Mouse (Mus musculus): Measurements from ENCODE around the gene Tbcc. TPM values are rescaled to one million over a fixed set of nuclear protein-coding genes. Genes with fewer than 3 reads are reported as not detected.

The Tbcc gene
- total and polyA plus RNA-seq, 3 experiments = 7.5 to 20.0 (median 18.6) TPM

DNA sequence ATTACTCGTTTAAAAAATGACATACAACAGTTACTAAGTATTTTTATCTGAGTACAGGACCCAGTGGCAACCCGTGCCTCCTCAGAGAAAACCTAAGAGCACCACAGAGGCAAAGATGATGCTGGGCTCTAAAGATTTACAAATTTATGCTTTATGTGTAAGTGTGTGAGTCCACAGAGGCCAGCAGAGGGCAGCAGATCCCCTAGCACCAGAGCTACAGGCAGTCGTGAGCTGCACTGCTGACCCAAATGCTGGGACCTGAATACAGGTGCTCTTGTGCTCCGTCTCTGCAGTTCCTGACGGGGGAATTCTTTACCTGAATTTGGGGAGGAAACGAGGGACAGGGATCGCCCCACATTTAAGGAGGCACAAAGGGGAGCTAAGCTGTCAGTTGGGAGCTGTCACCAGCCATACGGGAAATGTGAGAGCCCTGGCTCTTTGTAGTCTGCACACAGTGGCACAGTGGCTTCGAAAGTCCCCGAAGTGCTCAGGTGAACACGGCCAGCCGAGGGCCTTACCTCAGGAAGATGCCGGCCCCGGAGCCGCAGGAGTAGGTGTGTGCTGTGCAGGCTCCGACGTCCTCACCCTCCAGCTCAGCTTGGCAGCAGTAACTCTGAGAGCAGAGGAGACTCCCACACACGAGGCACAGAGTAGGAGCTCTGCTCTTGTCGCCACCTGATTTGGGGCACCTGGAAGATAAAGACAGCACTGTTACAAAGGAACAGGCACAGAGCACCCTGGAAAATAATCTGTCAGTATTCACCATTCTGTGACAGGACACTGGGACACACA is 43.3 kb downstream of the Tbcc start:
- Histone ChIP-seq H3K36me3 (replicated peaks) (peaks cover 99% of the 10 kb centered on the region), H3K4me1 (ENCODE audit: insufficient read depth, low read depth, low read length) (peaks cover 6% of the 10 kb centered on the region), H3K4me3 (ENCODE audit: low read depth, low read length) (no peak overlapping the region), H3K9me3 (replicated peaks) (no peaks in the 10 kb centered on the region), H3K27me3 (ENCODE audit: insufficient read depth, low read length) (no peaks in the 10 kb centered on the region)
- DNase-seq (ENCODE audit: low spot score) (peak; percentile 37), ATAC-seq (ENCODE audit: extremely low read depth, insufficient number of reproducible peaks, low FRiP score, poor library complexity, severe bottlenecking) (no peak)
- TF ChIP-seq GATA2 (IDR thresholded peaks at IDR 0.05; ENCODE audit: borderline replicate concordance, low read depth, low read length) = no peak
- TF ChIP-seq CTCF (IDR thresholded peaks at IDR 0.05; ENCODE audit: low read depth, low read length) = peak; percentile 72

- Histone ChIP-seq H3K4me1 (ENCODE audit: insufficient read depth, low read depth, low read length) (no peaks in the 10 kb centered on the region; the same call in 1 of the 2 replicates), H3K4me3 (ENCODE audit: low read depth, low read length) (no peak overlapping the region), H3K27me3 (ENCODE audit: insufficient read depth, low read length) (no peaks in the 10 kb centered on the region), H3K36me3 (replicated peaks) (peaks cover 99% of the 10 kb centered on the region), H3K9me3 (replicated peaks) (no peaks in the 10 kb centered on the region)
- TF ChIP-seq GATA2 (IDR thresholded peaks at IDR 0.05; ENCODE audit: borderline replicate concordance, low read depth, low read length) = no peak
- TF ChIP-seq CTCF (IDR thresholded peaks at IDR 0.05; ENCODE audit: low read depth, low read length) = no peak
- no peak for TF ChIP-seq GATA1 (IDR thresholded peaks at IDR 0.05; ENCODE audit: borderline replicate concordance, low read length)
- no peak for TF ChIP-seq TAL1 (conservative IDR thresholded peaks at IDR 0.05; ENCODE audit: low read depth, low read length)
- ATAC-seq (ENCODE audit: extremely low read depth, insufficient number of reproducible peaks, low FRiP score, poor library complexity, severe bottlenecking) (no peak), DNase-seq (ENCODE audit: low spot score) (no peak)
Measured at GRCm38 (mm10) chr17:46940461-46940860, 50.0 kb downstream of the Tbcc start.

Other genes starting within 250 kb of the Tbcc start
- 1.3 and 2.1 TPM in 2 replicates for gene Klc4, start 244.7 kb upstream of the Tbcc start, total RNA-seq (2014; fragmentation: Nextera tagmentation)
- gene Klc4, start 244.7 kb upstream of the Tbcc start, total RNA-seq (2017) = 8.9 and 10.2 TPM in 2 replicates
- gene Klc4, start 244.7 kb upstream of the Tbcc start, polyA plus RNA-seq (2012) = 11.7 and 12.3 TPM in 2 replicates
- 44.7 and 59.4 TPM in 2 replicates for gene Mrpl2, start 244.5 kb upstream of the Tbcc start, total RNA-seq (2014; fragmentation: Nextera tagmentation)
- 76.3 and 107 TPM in 2 replicates for gene Mrpl2, start 244.5 kb upstream of the Tbcc start, total RNA-seq (2017)
- gene Mrpl2, start 244.5 kb upstream of the Tbcc start, polyA plus RNA-seq (2012) = 853 and 1,060 TPM in 2 replicates
- 44.1 and 47.4 TPM in 2 replicates for gene Cul7, start 240.3 kb upstream of the Tbcc start, total RNA-seq (2014; fragmentation: Nextera tagmentation)
- 27.4 and 30.0 TPM in 2 replicates for gene Cul7, start 240.3 kb upstream of the Tbcc start, total RNA-seq (2017)
- 136 and 142 TPM in 2 replicates for gene Cul7, start 240.3 kb upstream of the Tbcc start, polyA plus RNA-seq (2012)
- gene Rrp36, start 216.3 kb upstream of the Tbcc start, total RNA-seq (2014; fragmentation: Nextera tagmentation) = 12.2 and 13.2 TPM in 2 replicates
- gene Rrp36, start 216.3 kb upstream of the Tbcc start, total RNA-seq (2017) = 48.0 and 67.2 TPM in 2 replicates
- 39.0 and 45.0 TPM in 2 replicates for gene Rrp36, start 216.3 kb upstream of the Tbcc start, polyA plus RNA-seq (2012)
- 37.1 and 42.4 TPM in 2 replicates for gene Mea1, start 211.9 kb upstream of the Tbcc start, total RNA-seq (2014; fragmentation: Nextera tagmentation)
- 79.5 and 83.8 TPM in 2 replicates for gene Mea1, start 211.9 kb upstream of the Tbcc start, total RNA-seq (2017)
- 84.7 and 105 TPM in 2 replicates for gene Mea1, start 211.9 kb upstream of the Tbcc start, polyA plus RNA-seq (2012)
- gene Klhdc3, start 209.8 kb upstream of the Tbcc start, total RNA-seq (2014; fragmentation: Nextera tagmentation) = 70.1 and 79.1 TPM in 2 replicates
- 21.0 and 26.0 TPM in 2 replicates for gene Klhdc3, start 209.8 kb upstream of the Tbcc start, total RNA-seq (2017)
- gene Klhdc3, start 209.8 kb upstream of the Tbcc start, polyA plus RNA-seq (2012) = 221 and 297 TPM in 2 replicates
- gene Ppp2r5d, start 185.6 kb upstream of the Tbcc start, total RNA-seq (2014; fragmentation: Nextera tagmentation) = 55.2 and 56.6 TPM in 2 replicates
- gene Ppp2r5d, start 185.6 kb upstream of the Tbcc start, total RNA-seq (2017) = 33.9 and 40.1 TPM in 2 replicates
- gene Ppp2r5d, start 185.6 kb upstream of the Tbcc start, polyA plus RNA-seq (2012) = 78.5 and 83.4 TPM in 2 replicates
- gene Pex6, start 179.2 kb upstream of the Tbcc start, total RNA-seq (2014; fragmentation: Nextera tagmentation) = 19.8 and 22.1 TPM in 2 replicates
- gene Pex6, start 179.2 kb upstream of the Tbcc start, total RNA-seq (2017) = 14.3 and 17.3 TPM in 2 replicates
- 52.6 and 56.0 TPM in 2 replicates for gene Pex6, start 179.2 kb upstream of the Tbcc start, polyA plus RNA-seq (2012)
- gene Gnmt, start 161.5 kb upstream of the Tbcc start, total RNA-seq (2014; fragmentation: Nextera tagmentation) = not detected in 2 replicates
- gene Gnmt, start 161.5 kb upstream of the Tbcc start, total RNA-seq (2017) = 0.52 TPM in 1 of 2 replicates, not detected in the other
- 0.17 TPM in 1 of 2 replicates, not detected in the other for gene Gnmt, start 161.5 kb upstream of the Tbcc start, polyA plus RNA-seq (2012)
- gene Cnpy3, start 138.5 kb upstream of the Tbcc start, total RNA-seq (2014; fragmentation: Nextera tagmentation) = 12.8 and 14.4 TPM in 2 replicates
- gene Cnpy3, start 138.5 kb upstream of the Tbcc start, total RNA-seq (2017) = 36.3 and 41.1 TPM in 2 replicates
- 96.9 and 114 TPM in 2 replicates for gene Cnpy3, start 138.5 kb upstream of the Tbcc start, polyA plus RNA-seq (2012)
- not detected in 2 replicates for gene Ptcra, start 127.0 kb upstream of the Tbcc start, total RNA-seq (2014; fragmentation: Nextera tagmentation)
- gene Ptcra, start 127.0 kb upstream of the Tbcc start, total RNA-seq (2017) = 0.12 and 0.27 TPM in 2 replicates
- gene Ptcra, start 127.0 kb upstream of the Tbcc start, polyA plus RNA-seq (2012) = 0.04 and 0.07 TPM in 2 replicates
- 26.8 and 33.4 TPM in 2 replicates for gene 2310039H08Rik, start 118.0 kb upstream of the Tbcc start, total RNA-seq (2014; fragmentation: Nextera tagmentation)
- 17.4 and 24.3 TPM in 2 replicates for gene 2310039H08Rik, start 118.0 kb upstream of the Tbcc start, total RNA-seq (2017)
- 129 and 189 TPM in 2 replicates for gene 2310039H08Rik, start 118.0 kb upstream of the Tbcc start, polyA plus RNA-seq (2012)
- 154 and 166 TPM in 2 replicates for gene Rpl7l1, start 108.0 kb upstream of the Tbcc start, total RNA-seq (2014; fragmentation: Nextera tagmentation)
- 159 and 181 TPM in 2 replicates for gene Rpl7l1, start 108.0 kb upstream of the Tbcc start, total RNA-seq (2017)
- gene Rpl7l1, start 108.0 kb upstream of the Tbcc start, polyA plus RNA-seq (2012) = 7.0 and 11.3 TPM in 2 replicates
- gene Bicral, start 32.2 kb upstream of the Tbcc start, total RNA-seq (2014; fragmentation: Nextera tagmentation) = 34.4 and 41.2 TPM in 2 replicates
- gene Bicral, start 32.2 kb upstream of the Tbcc start, total RNA-seq (2017) = 9.2 and 13.4 TPM in 2 replicates
- 10.7 and 12.9 TPM in 2 replicates for gene Bicral, start 32.2 kb upstream of the Tbcc start, polyA plus RNA-seq (2012)
- gene Prph2, start 19.8 kb downstream of the Tbcc start, total RNA-seq (2014; fragmentation: Nextera tagmentation) = not detected in 2 replicates
- 0.05 TPM in 1 of 2 replicates, not detected in the other for gene Prph2, start 19.8 kb downstream of the Tbcc start, total RNA-seq (2017)
- not detected in 2 replicates for gene Prph2, start 19.8 kb downstream of the Tbcc start, polyA plus RNA-seq (2012)
- 116 and 131 TPM in 2 replicates for gene Ubr2, start 119.9 kb downstream of the Tbcc start, total RNA-seq (2014; fragmentation: Nextera tagmentation)
- gene Ubr2, start 119.9 kb downstream of the Tbcc start, total RNA-seq (2017) = 43.0 and 51.4 TPM in 2 replicates
- gene Ubr2, start 119.9 kb downstream of the Tbcc start, polyA plus RNA-seq (2012) = 12.3 and 14.6 TPM in 2 replicates